Mouse (Mus musculus) olfactory bulb, adult 2 months (tissue): ENCODE data around the gene Slc5a4b.

ENCODE experiments used
- CTCF ChIP-seq: fragments of 200-500 bp; IDR thresholded peaks from 2 replicates; pipeline ENCODE4 v1.5.1; 2012; ENCODE audit warnings: low read depth, mild to moderate bottlenecking, low read length, moderate library complexity; ENCODE audit not compliant: insufficient read depth
- POLR2A ChIP-seq: fragments of 200-500 bp; IDR thresholded peaks from 2 replicates; pipeline ENCODE4 v1.6.1; 2012; ENCODE audit warnings: mild to moderate bottlenecking, low read depth, low read length, moderate library complexity; ENCODE audit not compliant: insufficient read depth

DNA sequence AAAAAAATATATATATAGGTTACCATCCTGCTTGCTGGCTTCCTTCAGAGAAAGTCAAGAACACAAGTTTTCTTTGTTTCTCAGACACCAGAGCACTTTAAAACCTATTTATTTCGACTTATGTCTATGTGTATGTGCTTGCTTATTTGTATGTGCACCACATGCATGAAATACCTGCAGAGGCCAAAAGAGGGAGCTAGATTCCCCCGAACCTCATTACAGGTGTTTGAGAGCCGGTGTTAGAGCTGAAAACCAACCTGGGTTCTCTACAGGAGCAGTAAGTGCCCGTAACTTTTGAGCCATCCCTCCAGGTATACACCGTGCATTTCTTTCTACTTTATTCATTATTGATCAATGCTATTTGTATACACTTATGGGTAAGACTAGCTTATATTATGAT, 48.3 kb downstream of the Slc5a4b start:
- no peak for TF ChIP-seq CTCF
- no peak for TF ChIP-seq POLR2A
